Mouse (Mus musculus) liver, embryonic 15.5 days (tissue): Measurements from ENCODE around the gene Washc4. TPM values are rescaled to one million over a fixed set of nuclear protein-coding genes. Genes with fewer than 3 reads are reported as not detected.
A peak's percentile ranks its signal among the peaks of the same experiment; 100 is the strongest.
"Not testable (repeated sequence)": the region's sequence is repeated elsewhere in the genome, so short reads cannot be mapped to it uniquely, and the experiment has no call there.

Source experiments
- ATAC-seq: fragments of 200-750 bp; cut with Nextera tagmentation; 2 replicates; pipeline ENCODE4 v1.8.0; 2017; ENCODE audit warnings: moderate number of reproducible peaks, mild to moderate bottlenecking, moderate library complexity; ENCODE audit not compliant: insufficient read depth
- H3K27ac ChIP-seq: fragments of 300-500 bp; sonication (generic); replicated peaks from 2 replicates; pipeline ENCODE4 v1.5.1; 2015; ENCODE audit warnings: mild to moderate bottlenecking, inconsistent platforms
- H3K27me3 ChIP-seq: fragments of 300-500 bp; sonication (generic); 2 replicates; pipeline ENCODE4 v1.6.1; 2015; ENCODE audit warnings: mild to moderate bottlenecking, inconsistent platforms
- H3K36me3 ChIP-seq: fragments of 300-500 bp; sonication (generic); replicated peaks from 2 replicates; pipeline ENCODE4 v1.6.1; 2015; ENCODE audit warnings: moderate library complexity, mild to moderate bottlenecking, inconsistent platforms
- H3K4me1 ChIP-seq: fragments of 300-500 bp; sonication (generic); replicated peaks from 2 replicates; pipeline ENCODE4 v1.6.1; 2015; ENCODE audit warnings: inconsistent platforms
- H3K4me2 ChIP-seq: fragments of 300-500 bp; sonication (generic); 2 replicates; pipeline ENCODE4 v1.6.1; 2015; ENCODE audit warnings: moderate library complexity, mild to moderate bottlenecking, inconsistent platforms
- H3K4me3 ChIP-seq: fragments of 300-500 bp; sonication (generic); replicated peaks from 2 replicates; pipeline ENCODE4 v1.5.1; 2015; ENCODE audit warnings: mild to moderate bottlenecking, inconsistent platforms
- H3K9ac ChIP-seq: fragments of 300-500 bp; sonication (generic); 2 replicates; pipeline ENCODE4 v1.6.1; 2015; ENCODE audit warnings: moderate library complexity, mild to moderate bottlenecking, inconsistent platforms
- H3K9me3 ChIP-seq: fragments of 300-500 bp; sonication (generic); replicated peaks from 2 replicates; pipeline ENCODE4 v1.6.1; 2016; ENCODE audit warnings: inconsistent platforms
- WGBS: fragments of 180-500 bp; shearing (Covaris S2); methylation state at CpG from one replicate; pipeline ENCODE4 v1.1.7; 2015; ENCODE audit warnings: mixed read lengths; ENCODE audit not compliant: insufficient replicate concordance; 5-methylcytosine and 5-hydroxymethylcytosine counted together
- polyA plus RNA-seq: library from polyadenylated mRNA; unstranded; fragments of >200 nt; fragmentation: Nextera tagmentation; extraction: Ambion mirVana; gene quantifications from 2 replicates; pipeline ENCODE4 v1.2.1, GENCODE M21; 2015

Washc4 gene
- polyA plus RNA-seq, result 10.2 and 10.5 TPM in 2 replicates

GRCm38 (mm10) chr10:83543439-83544102 is at the start of gene Washc4:
Gene Washc4, plus strand, starts transcription at chr10:83543752.
- Histone ChIP-seq H3K36me3 (peaks cover 5% of the 10 kb centered on the region), H3K4me1 (peaks cover 16% of the 10 kb centered on the region), H3K4me2 (peak within 1 kb of the TSS; percentile 86), H3K4me3 (peak within 1 kb of the TSS; percentile 95), H3K27me3 (peaks cover 11% of the 10 kb centered on the region; the same call in 1 of the 2 replicates), H3K27ac (peak within 1 kb of the TSS; percentile 84), H3K9me3 (no peaks in the 10 kb centered on the region), H3K9ac (peak within 1 kb of the TSS; percentile 86)
- ATAC-seq, result peak; percentile 100
- 3% methylated on average over 49 of the region's 49 CpGs for WGBS

DNA sequence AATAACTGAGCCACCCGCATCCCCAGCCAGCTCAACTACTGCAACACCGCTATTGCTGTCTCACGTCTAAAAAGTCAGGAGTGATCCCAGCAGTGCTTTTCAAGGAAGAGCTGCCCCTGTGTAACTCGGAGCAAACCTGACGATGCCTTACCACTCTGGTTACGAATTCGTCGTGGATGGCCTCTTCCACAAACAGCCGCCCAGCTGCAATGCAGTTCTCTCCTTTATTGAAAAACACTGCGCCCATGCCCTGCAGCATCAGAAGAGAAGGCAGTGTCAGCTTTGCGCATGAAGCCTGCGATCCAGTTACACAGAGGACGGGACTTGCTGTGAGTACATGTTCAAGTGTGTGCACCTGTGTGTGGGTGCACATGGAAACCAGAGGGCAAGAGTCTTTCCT is 46.2 kb upstream of the Washc4 start:
- ATAC-seq, result no peak
- H3K36me3 ChIP-seq, result no peaks in the 10 kb centered on the region
- WGBS, result 75% methylated on average over 13 of the region's 13 CpGs
- no peaks in the 10 kb centered on the region for H3K9me3 ChIP-seq
- no peak overlapping the region for H3K4me2 ChIP-seq
- no peak overlapping the region for H3K27ac ChIP-seq
- H3K4me3 ChIP-seq, result no peak overlapping the region
- H3K27me3 ChIP-seq, result no peaks in the 10 kb centered on the region
- no peak overlapping the region for H3K9ac ChIP-seq
- H3K4me1 ChIP-seq, result no peaks in the 10 kb centered on the region

DNA sequence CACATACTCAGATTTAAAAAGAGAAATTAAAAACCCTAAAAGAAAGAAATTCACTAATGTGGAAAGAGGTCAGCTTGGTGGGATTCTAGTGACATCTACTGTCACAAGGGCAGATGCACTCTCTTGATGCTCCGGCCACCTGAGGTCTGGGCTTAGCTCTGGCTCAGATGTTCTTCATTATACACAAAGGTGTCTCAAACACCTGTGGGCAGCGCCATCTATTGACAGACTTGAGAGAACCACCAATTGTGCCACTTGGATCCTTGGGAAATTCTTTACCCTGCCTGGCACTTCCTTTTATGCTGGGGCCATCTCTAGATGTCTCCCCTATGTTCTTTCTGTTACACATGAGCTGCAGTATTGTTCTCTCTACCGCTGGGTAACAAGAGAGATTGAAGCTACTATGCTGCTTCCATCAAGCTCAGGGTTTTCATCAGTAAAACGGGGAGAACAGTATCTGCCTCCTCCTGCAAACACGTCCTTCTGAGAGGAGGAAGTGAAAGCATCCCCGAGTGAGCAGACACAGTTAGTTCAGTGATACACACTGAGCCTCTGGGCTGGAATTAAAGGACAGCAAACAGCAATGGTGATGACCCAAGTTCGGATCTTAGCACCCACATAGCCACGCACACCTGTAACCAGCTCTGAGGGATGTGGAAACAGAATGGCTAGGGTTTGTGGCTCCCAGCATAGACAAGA is 34.4 kb upstream of the Washc4 start:
- H3K27me3 ChIP-seq, result no peaks in the 10 kb centered on the region
- ATAC-seq, result no peak
- WGBS, result 41% methylated on average over 8 of the region's 8 CpGs

GRCm38 (mm10) chr10:83511304-83511703 is 32.2 kb upstream of the Washc4 start:
- no peaks in the 10 kb centered on the region for H3K27me3 ChIP-seq
- 43% methylated on average over 5 of the region's 5 CpGs for WGBS
- H3K36me3 ChIP-seq, result no peaks in the 10 kb centered on the region
- no peak overlapping the region for H3K4me2 ChIP-seq
- H3K27ac ChIP-seq, result no peak overlapping the region
- ATAC-seq, result no peak
- H3K4me1 ChIP-seq, result no peaks in the 10 kb centered on the region
- H3K4me3 ChIP-seq, result no peak overlapping the region
- H3K9me3 ChIP-seq, result no peaks in the 10 kb centered on the region
- no peak overlapping the region for H3K9ac ChIP-seq

More for the DNA sequence above, 34.4 kb upstream of the Washc4 start:
- H3K4me2 ChIP-seq, result no peak overlapping the region
- H3K4me1 ChIP-seq, result no peaks in the 10 kb centered on the region
- no peak overlapping the region for H3K27ac ChIP-seq
- H3K36me3 ChIP-seq, result no peaks in the 10 kb centered on the region
- no peaks in the 10 kb centered on the region for H3K9me3 ChIP-seq
- H3K4me3 ChIP-seq, result no peak overlapping the region
- H3K9ac ChIP-seq, result no peak overlapping the region

DNA sequence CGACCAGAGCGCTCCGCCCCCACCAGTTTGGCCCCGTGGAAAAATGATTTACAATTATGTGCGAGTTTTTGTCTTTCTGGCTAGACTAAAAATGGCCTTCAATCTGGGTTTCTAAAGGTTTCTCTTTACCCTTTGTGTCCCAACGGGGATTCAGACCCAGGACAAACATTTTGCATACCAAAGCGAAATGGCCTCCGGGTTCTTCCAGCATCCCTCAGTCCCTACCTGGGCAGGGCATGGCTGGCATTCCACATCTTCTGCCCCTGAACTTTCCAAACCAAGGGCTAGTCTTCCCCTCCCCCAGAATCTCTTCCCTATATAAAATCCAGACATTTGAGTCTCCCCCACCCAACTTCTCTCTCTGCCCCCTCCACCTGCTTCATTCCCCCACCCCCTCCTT is 29.8 kb upstream of the Washc4 start:
- Histone ChIP-seq H3K4me1 (no peaks in the 10 kb centered on the region), H3K36me3 (no peaks in the 10 kb centered on the region), H3K27me3 (no peaks in the 10 kb centered on the region), H3K4me3 (no peak overlapping the region), H3K9me3 (no peaks in the 10 kb centered on the region), H3K9ac (no peak overlapping the region), H3K27ac (no peak overlapping the region), H3K4me2 (no peak overlapping the region)
- 73% methylated on average over 8 of the region's 8 CpGs for WGBS
- no peak for ATAC-seq

DNA sequence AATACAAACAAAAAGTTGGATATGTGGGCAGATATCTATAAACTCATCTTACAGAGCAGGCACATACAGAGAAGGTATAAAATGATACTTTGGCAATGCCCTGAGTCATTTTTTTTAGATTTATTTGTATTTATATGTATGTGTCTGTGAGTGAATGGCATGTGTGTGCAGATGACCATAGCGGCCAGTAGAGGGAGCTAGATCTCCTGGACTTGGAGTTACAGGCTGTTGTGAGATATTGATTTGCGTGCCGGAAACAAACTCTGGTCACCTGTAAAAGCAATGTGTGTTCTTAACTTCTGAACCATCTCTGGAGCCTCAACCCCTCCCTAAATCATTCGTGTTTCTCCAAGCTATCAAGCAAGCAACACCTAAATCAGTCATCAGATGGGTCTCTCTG is 22.6 kb upstream of the Washc4 start:
- no peak overlapping the region for H3K4me3 ChIP-seq
- no peak overlapping the region for H3K27ac ChIP-seq
- no peak for ATAC-seq
- H3K9ac ChIP-seq, result no peak overlapping the region
- H3K27me3 ChIP-seq, result no peaks in the 10 kb centered on the region
- H3K4me1 ChIP-seq, result no peaks in the 10 kb centered on the region
- H3K4me2 ChIP-seq, result no peak overlapping the region
- 0 out of 2 replicates have a peak, but pooled peaks cover 3% of the 10 kb centered on the region for H3K9me3 ChIP-seq
- H3K36me3 ChIP-seq, result no peaks in the 10 kb centered on the region
- 66% methylated on average over 4 of the region's 4 CpGs for WGBS

- H3K27ac ChIP-seq, H3K4me3 ChIP-seq, H3K36me3 ChIP-seq, H3K9me3 ChIP-seq, H3K27me3 ChIP-seq, ATAC-seq, H3K4me2 ChIP-seq, H3K4me1 ChIP-seq, H3K9ac ChIP-seq: not testable (repeated sequence)
Measured at GRCm38 (mm10) chr10:83524238-83524637, 19.3 kb upstream of the Washc4 start.

- WGBS, result 57% methylated on average over 6 of the region's 6 CpGs
Measured at GRCm38 (mm10) chr10:83530384-83530967, 13.1 kb upstream of the Washc4 start.

DNA sequence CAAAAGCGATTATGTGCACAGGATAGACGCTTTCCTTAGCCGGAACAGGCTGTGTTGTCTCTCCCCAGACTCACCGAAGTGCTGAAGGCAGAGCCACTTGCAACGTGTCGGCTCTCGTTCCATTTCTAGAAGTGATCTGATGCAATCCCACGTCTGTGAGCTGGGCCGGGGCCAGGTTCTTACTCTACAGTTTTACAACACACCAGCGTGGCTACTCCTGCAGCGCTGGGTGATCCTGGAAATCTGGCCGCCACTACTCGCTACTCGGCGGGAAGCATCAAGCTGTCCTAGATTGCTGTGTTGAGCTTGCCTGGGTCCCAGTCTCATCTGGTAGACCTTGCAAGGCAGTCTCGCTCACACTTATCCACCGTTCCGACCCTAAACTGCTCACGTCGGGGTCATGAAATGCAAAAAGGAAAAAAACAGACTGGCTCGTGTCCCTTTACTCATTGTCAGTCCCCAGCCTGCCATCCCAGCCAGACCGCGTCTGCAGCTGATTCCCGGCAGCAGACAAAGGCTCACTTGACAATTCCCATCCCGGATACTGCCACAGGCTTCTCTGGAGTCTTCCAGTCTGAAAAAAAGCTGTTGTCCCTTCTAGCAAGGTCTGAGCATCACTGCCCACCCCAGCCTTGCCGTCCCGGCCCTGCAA is 10.2 kb upstream of the Washc4 start:
- Histone ChIP-seq H3K27ac (no peak overlapping the region), H3K36me3 (no peaks in the 10 kb centered on the region), H3K9ac (0 out of 2 replicates have a peak overlapping the region, but pooled peaks have one; percentile 0), H3K4me1 (peaks cover 12% of the 10 kb centered on the region; the same call in 1 of the 2 replicates), H3K4me2 (peak overlapping the region; percentile 66), H3K4me3 (peak overlapping the region; percentile 39), H3K27me3 (peaks cover 55% of the 10 kb centered on the region), H3K9me3 (no peaks in the 10 kb centered on the region)
- ATAC-seq, result peak; percentile 34; the same call in 1 of the 2 replicates
- WGBS, result 7% methylated on average over 27 of the region's 27 CpGs

More at GRCm38 (mm10) chr10:83530384-83530967, 13.1 kb upstream of the Washc4 start:
- Histone ChIP-seq H3K27ac (no peak overlapping the region), H3K4me2 (no peak overlapping the region), H3K36me3 (no peaks in the 10 kb centered on the region), H3K9me3 (no peaks in the 10 kb centered on the region), H3K27me3 (peaks cover 41% of the 10 kb centered on the region), H3K9ac (no peak overlapping the region), H3K4me1 (peaks cover 12% of the 10 kb centered on the region; the same call in 1 of the 2 replicates), H3K4me3 (no peak overlapping the region)
- ATAC-seq, result no peak

DNA sequence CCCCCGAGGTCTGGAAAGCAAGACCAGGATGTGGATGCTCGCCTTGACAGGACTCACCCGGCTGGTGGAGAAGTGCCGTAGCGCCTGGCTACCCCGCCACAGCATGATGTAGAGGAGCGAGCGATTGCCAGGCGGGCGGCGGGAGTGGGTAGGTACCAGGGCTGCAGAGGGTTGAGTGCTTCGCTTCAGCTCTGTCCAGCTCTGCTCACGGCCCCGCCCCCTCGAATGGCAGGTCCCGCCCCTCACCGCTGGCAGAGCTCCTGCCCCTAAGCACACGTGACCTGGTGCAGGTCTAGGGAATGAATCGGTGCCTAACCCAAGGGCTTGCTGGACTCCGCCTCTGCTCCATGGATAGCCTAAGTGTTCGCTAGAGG is 9.7 kb upstream of the Washc4 start, which contains the start of gene Aldh1l2:
Aldh1l2 (minus strand) TSS at position 231 of the 374 bp plus-strand sequence.
- Histone ChIP-seq H3K4me1 (peaks cover 12% of the 10 kb centered on the region; the same call in 1 of the 2 replicates), H3K4me2 (peak within 1 kb of the TSS; percentile 66), H3K9ac (0 out of 2 replicates have a peak within 1 kb of the TSS, but pooled peaks have one; percentile 0), H3K9me3 (no peaks in the 10 kb centered on the region), H3K36me3 (no peaks in the 10 kb centered on the region), H3K27ac (no peak within 1 kb of the TSS), H3K4me3 (peak within 1 kb of the TSS; percentile 39), H3K27me3 (peaks cover 55% of the 10 kb centered on the region)
- peak; percentile 79 for ATAC-seq
- under 1% methylated on average over 21 of the region's 21 CpGs for WGBS

DNA sequence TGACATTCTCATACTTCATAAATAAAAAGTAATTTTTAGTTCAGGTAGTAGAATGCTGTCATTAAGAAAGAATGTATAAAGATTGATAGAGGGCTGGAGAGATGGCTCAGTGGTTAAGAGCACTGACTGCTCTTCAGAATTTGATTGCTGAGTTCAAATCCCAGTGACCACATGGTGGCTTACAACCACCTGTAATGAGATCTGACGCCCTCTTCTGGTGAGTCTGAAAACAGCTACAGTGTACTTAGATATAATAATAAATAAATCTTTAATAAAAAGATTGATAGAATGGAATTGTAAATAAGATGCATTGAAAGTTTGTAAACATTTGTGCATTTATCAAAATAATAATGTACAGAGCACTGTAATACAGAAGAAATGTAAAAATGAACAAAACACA is 7.1 kb upstream of the Washc4 start:
- no peak overlapping the region for H3K9ac ChIP-seq
- no peak overlapping the region for H3K4me2 ChIP-seq
- no peaks in the 10 kb centered on the region for H3K36me3 ChIP-seq
- H3K4me1 ChIP-seq, result peaks cover 12% of the 10 kb centered on the region; the same call in 1 of the 2 replicates
- ATAC-seq, result no peak
- whole genome bisulfite sequencing, result 3% methylated on average over 1 of the region's 1 CpGs
- no peak overlapping the region for H3K27ac ChIP-seq
- H3K27me3 ChIP-seq, result peaks cover 54% of the 10 kb centered on the region
- no peak overlapping the region for H3K4me3 ChIP-seq
- H3K9me3 ChIP-seq, result no peaks in the 10 kb centered on the region
